Mouse (Mus musculus): ENCODE results near the gene Chd2.

The Chd2 gene

GRCm38 (mm10) chr7:73411523-73411922 is 130.1 kb downstream of the Chd2 start:
- DNase-seq (ENCODE audit: low read depth, low spot score), result no peak

- DNase-seq (ENCODE audit: low read depth, low spot score), result no peak
Observed at GRCm38 (mm10) chr7:73405550-73405949, 136.1 kb downstream of the Chd2 start.

GRCm38 (mm10) chr7:73403538-73403937 is 138.1 kb downstream of the Chd2 start:
- no peak for DNase-seq (ENCODE audit: low read depth, low spot score)

GRCm38 (mm10) chr7:73402671-73403070 is 139.0 kb downstream of the Chd2 start:
- DNase-seq (ENCODE audit: low read depth, low spot score), result no peak

GRCm38 (mm10) chr7:73402106-73402505 is 139.5 kb downstream of the Chd2 start:
- no peak for DNase-seq (ENCODE audit: low read depth, low spot score)

- DNase-seq (ENCODE audit: low read depth, low spot score), result no peak
Observed at GRCm38 (mm10) chr7:73400051-73400916, 141.3 kb downstream of the Chd2 start.

GRCm38 (mm10) chr7:73399501-73400044 is 142.1 kb downstream of the Chd2 start:
- DNase-seq (ENCODE audit: low read depth, low spot score), result no peak

GRCm38 (mm10) chr7:73398806-73399442 is 142.7 kb downstream of the Chd2 start:
- no peak for DNase-seq (ENCODE audit: low read depth, low spot score)

- DNase-seq (ENCODE audit: low read depth, low spot score), result no peak
Observed at GRCm38 (mm10) chr7:73398319-73398718, 143.3 kb downstream of the Chd2 start.

GRCm38 (mm10) chr7:73394013-73394409 is 147.6 kb downstream of the Chd2 start:
- DNase-seq (ENCODE audit: low read depth, low spot score), result no peak

- DNase-seq (ENCODE audit: low read depth, low spot score), result no peak
Observed at GRCm38 (mm10) chr7:73393307-73394012, 148.2 kb downstream of the Chd2 start.

- DNase-seq (ENCODE audit: low read depth, low spot score), result no peak
Observed at GRCm38 (mm10) chr7:73392359-73392758, 149.3 kb downstream of the Chd2 start.

- DNase-seq (ENCODE audit: low read depth, low spot score), result no peak
Observed at GRCm38 (mm10) chr7:73391518-73392321, 149.9 kb downstream of the Chd2 start.

- DNase-seq (ENCODE audit: low read depth, low spot score), result no peak
Observed at GRCm38 (mm10) chr7:73391002-73391517, 150.6 kb downstream of the Chd2 start.

- DNase-seq (ENCODE audit: low read depth, low spot score), result no peak
Observed at GRCm38 (mm10) chr7:73390426-73391001, 151.1 kb downstream of the Chd2 start.

GRCm38 (mm10) chr7:73389871-73390294 is 151.7 kb downstream of the Chd2 start:
- no peak for DNase-seq (ENCODE audit: low read depth, low spot score)

GRCm38 (mm10) chr7:73389419-73389818 is 152.2 kb downstream of the Chd2 start:
- no peak for DNase-seq (ENCODE audit: low read depth, low spot score)

GRCm38 (mm10) chr7:73388866-73389265 is 152.8 kb downstream of the Chd2 start:
- DNase-seq (ENCODE audit: low read depth, low spot score), result no peak

GRCm38 (mm10) chr7:73382843-73383242 is 158.8 kb downstream of the Chd2 start:
- DNase-seq (ENCODE audit: low read depth, low spot score), result no peak

- DNase-seq (ENCODE audit: low read depth, low spot score), result no peak
Observed at GRCm38 (mm10) chr7:73378034-73378433, 163.6 kb downstream of the Chd2 start.

GRCm38 (mm10) chr7:73377307-73377706 is 164.3 kb downstream of the Chd2 start:
- DNase-seq (ENCODE audit: low read depth, low spot score), result no peak
